Mouse (Mus musculus): Measurements from ENCODE around the gene Dnajc14. TPM values are rescaled to one million over a fixed set of nuclear protein-coding genes. Genes with fewer than 3 reads are reported as not detected.

Dnajc14 gene
- polyA plus RNA-seq (2015; fragmentation: Nextera tagmentation; extraction: Ambion mirVana) = 28.2 and 31.8 TPM in 2 replicates

- no peak for ATAC-seq
- H3K9ac ChIP-seq (ENCODE audit: low read depth, low read length) = peak within 1 kb of the TSS; percentile 78
- H3K9me3 ChIP-seq (ENCODE audit: control insufficient read depth) = no peaks in the 10 kb centered on the region
- WGBS = 2% methylated on average over 14 of the region's 14 CpGs
- H3K4me3 ChIP-seq (ENCODE audit: low read depth, low read length) = peak within 1 kb of the TSS; percentile 81
- H3K27ac ChIP-seq (ENCODE audit: low read depth, low read length) = peak within 1 kb of the TSS; percentile 95
- TF ChIP-seq CTCF (IDR thresholded peaks at IDR 0.05; ENCODE audit: low read depth) = no peak
- H3K4me1 ChIP-seq (replicated peaks; ENCODE audit: control insufficient read depth, insufficient read depth, low read length) = peaks cover 16% of the 10 kb centered on the region; the same call in 1 of the 2 replicates
- peak within 1 kb of the TSS; percentile 97 for H3K4me2 ChIP-seq (replicated peaks; ENCODE audit: low read depth)
- no peaks in the 10 kb centered on the region for H3K27me3 ChIP-seq (replicated peaks; ENCODE audit: control insufficient read depth, insufficient read depth, low read length)
- H3K36me3 ChIP-seq (ENCODE audit: control insufficient read depth, insufficient read depth) = peaks cover 28% of the 10 kb centered on the region
Measured at GRCm38 (mm10) chr10:128803771-128804270, at the start of gene Dnajc14. Dnajc14 (plus strand) TSS chr10:128804062.

GRCm38 (mm10) chr10:128772895-128773294 lies 31.0 kb upstream of the Dnajc14 start:
- WGBS = 78% methylated on average over 2 of the region's 2 CpGs
- H3K4me3 ChIP-seq (ENCODE audit: low read depth, low read length) = no peak overlapping the region
- peaks cover 3% of the 10 kb centered on the region; the same call in 1 of the 2 replicates for H3K36me3 ChIP-seq (ENCODE audit: control insufficient read depth, insufficient read depth)
- no peaks in the 10 kb centered on the region for H3K9me3 ChIP-seq (ENCODE audit: control insufficient read depth)
- no peak overlapping the region for H3K27ac ChIP-seq (ENCODE audit: low read depth, low read length)
- no peaks in the 10 kb centered on the region for H3K4me1 ChIP-seq (replicated peaks; ENCODE audit: control insufficient read depth, insufficient read depth, low read length)
- no peak overlapping the region for H3K9ac ChIP-seq (ENCODE audit: low read depth, low read length)
- H3K4me2 ChIP-seq (replicated peaks; ENCODE audit: low read depth) = no peak overlapping the region
- peak; percentile 56 for TF ChIP-seq CTCF (IDR thresholded peaks at IDR 0.05; ENCODE audit: low read depth)
- ATAC-seq = no peak
- H3K27me3 ChIP-seq (replicated peaks; ENCODE audit: control insufficient read depth, insufficient read depth, low read length) = no peaks in the 10 kb centered on the region

- Histone ChIP-seq H3K27me3 (replicated peaks; ENCODE audit: control insufficient read depth, insufficient read depth, low read length) (no peaks in the 10 kb centered on the region), H3K9me3 (ENCODE audit: control insufficient read depth) (no peaks in the 10 kb centered on the region), H3K36me3 (ENCODE audit: control insufficient read depth, insufficient read depth) (no peaks in the 10 kb centered on the region), H3K4me2 (replicated peaks; ENCODE audit: low read depth) (no peak overlapping the region), H3K4me3 (ENCODE audit: low read depth, low read length) (no peak overlapping the region), H3K4me1 (replicated peaks; ENCODE audit: control insufficient read depth, insufficient read depth, low read length) (no peaks in the 10 kb centered on the region), H3K27ac (ENCODE audit: low read depth, low read length) (no peak overlapping the region), H3K9ac (ENCODE audit: low read depth, low read length) (no peak overlapping the region)
- 28% methylated on average over 5 of the region's 5 CpGs for WGBS
- TF ChIP-seq CTCF (IDR thresholded peaks at IDR 0.05; ENCODE audit: low read depth) = peak; percentile 58
- no peak for ATAC-seq
Measured at GRCm38 (mm10) chr10:128773685-128774084, 30.2 kb upstream of the Dnajc14 start.

- Histone ChIP-seq H3K4me3 (ENCODE audit: low read depth, low read length) (no peak overlapping the region), H3K27me3 (replicated peaks; ENCODE audit: control insufficient read depth, insufficient read depth, low read length) (no peaks in the 10 kb centered on the region), H3K4me2 (replicated peaks; ENCODE audit: low read depth) (no peak overlapping the region), H3K36me3 (ENCODE audit: control insufficient read depth, insufficient read depth) (no peaks in the 10 kb centered on the region), H3K9ac (ENCODE audit: low read depth, low read length) (no peak overlapping the region), H3K9me3 (ENCODE audit: control insufficient read depth) (no peaks in the 10 kb centered on the region), H3K4me1 (replicated peaks; ENCODE audit: control insufficient read depth, insufficient read depth, low read length) (no peaks in the 10 kb centered on the region), H3K27ac (ENCODE audit: low read depth, low read length) (peak overlapping the region; percentile 72; the same call in 1 of the 2 replicates)
- no peak for ATAC-seq
- 93% methylated on average over 2 of the region's 2 CpGs for WGBS
- TF ChIP-seq CTCF (IDR thresholded peaks at IDR 0.05; ENCODE audit: low read depth) = no peak
Measured at GRCm38 (mm10) chr10:128778441-128778840, 25.4 kb upstream of the Dnajc14 start.

- Histone ChIP-seq H3K27me3 (replicated peaks; ENCODE audit: control insufficient read depth, insufficient read depth, low read length) (no peaks in the 10 kb centered on the region), H3K4me2 (replicated peaks; ENCODE audit: low read depth) (0 out of 2 replicates have a peak overlapping the region, but pooled peaks have one; percentile 11), H3K9me3 (ENCODE audit: control insufficient read depth) (no peaks in the 10 kb centered on the region), H3K4me1 (replicated peaks; ENCODE audit: control insufficient read depth, insufficient read depth, low read length) (no peaks in the 10 kb centered on the region), H3K9ac (ENCODE audit: low read depth, low read length) (no peak overlapping the region), H3K27ac (ENCODE audit: low read depth, low read length) (peak overlapping the region; percentile 72; the same call in 1 of the 2 replicates), H3K36me3 (ENCODE audit: control insufficient read depth, insufficient read depth) (no peaks in the 10 kb centered on the region), H3K4me3 (ENCODE audit: low read depth, low read length) (no peak overlapping the region)
- 24% methylated on average over 8 of the region's 8 CpGs for WGBS
- TF ChIP-seq CTCF (IDR thresholded peaks at IDR 0.05; ENCODE audit: low read depth) = no peak
- ATAC-seq = peak; percentile 87
Measured at GRCm38 (mm10) chr10:128779011-128779795, 24.7 kb upstream of the Dnajc14 start.

GRCm38 (mm10) chr10:128780200-128780599 lies 23.7 kb upstream of the Dnajc14 start:
- WGBS = 92% methylated on average over 1 of the region's 1 CpGs
- no peak overlapping the region for H3K27ac ChIP-seq (ENCODE audit: low read depth, low read length)
- no peak overlapping the region for H3K9ac ChIP-seq (ENCODE audit: low read depth, low read length)
- ATAC-seq = no peak
- H3K9me3 ChIP-seq (ENCODE audit: control insufficient read depth) = no peaks in the 10 kb centered on the region
- no peak for TF ChIP-seq CTCF (IDR thresholded peaks at IDR 0.05; ENCODE audit: low read depth)
- no peaks in the 10 kb centered on the region for H3K4me1 ChIP-seq (replicated peaks; ENCODE audit: control insufficient read depth, insufficient read depth, low read length)
- H3K4me2 ChIP-seq (replicated peaks; ENCODE audit: low read depth) = no peak overlapping the region
- H3K4me3 ChIP-seq (ENCODE audit: low read depth, low read length) = no peak overlapping the region
- no peaks in the 10 kb centered on the region for H3K27me3 ChIP-seq (replicated peaks; ENCODE audit: control insufficient read depth, insufficient read depth, low read length)
- no peaks in the 10 kb centered on the region for H3K36me3 ChIP-seq (ENCODE audit: control insufficient read depth, insufficient read depth)
